Mouse (Mus musculus) B cell, adult 62 days (primary cell): ENCODE results near the gene Wdfy3. TPM values are rescaled to one million over a fixed set of nuclear protein-coding genes. Genes with fewer than 3 reads are reported as not detected.

ENCODE experiments used
- total RNA-seq: library from RNA; stranded (reverse); gene quantifications from 4 replicates; pipeline ENCODE4 v1.2.4, GENCODE M21; 2023

Wdfy3 gene
- 0.46 to 2.1 TPM (median 0.76 TPM) in 4 replicates for total RNA-seq

GRCm38 (mm10) chr5:102069767-102070413 is at the start of gene Wdfy3:
Gene Wdfy3, minus strand, starts transcription at chr5:102069921.

